Mouse (Mus musculus) neutrophil, adult 5-6 weeks (primary cell): Measurements from ENCODE around the gene Col4a2. TPM values are rescaled to one million over a fixed set of nuclear protein-coding genes. Genes with fewer than 3 reads are reported as not detected.
"Not testable (repeated sequence)": the region's sequence is repeated elsewhere in the genome, so short reads cannot be mapped to it uniquely, and the experiment has no call there.

Experiments used
- ATAC-seq: fragments of 151-379, 151-347 bp; 2 replicates; pipeline ENCODE4 v1.8.0; 2017; ENCODE audit warnings: mild to moderate bottlenecking, moderate TSS enrichment; ENCODE audit not compliant: insufficient number of reproducible peaks, poor library complexity, low FRiP score, severe bottlenecking; ENCODE audit errors: extremely low read depth
- total RNA-seq: library from RNA; stranded (forward); fragments of 200-1000 nt; gene quantifications from 2 replicates; pipeline ENCODE4 v1.2.3, GENCODE M21; 2017

Gene Col4a2
- total RNA-seq, 1 experiment from 2014 or later = not detected

DNA sequence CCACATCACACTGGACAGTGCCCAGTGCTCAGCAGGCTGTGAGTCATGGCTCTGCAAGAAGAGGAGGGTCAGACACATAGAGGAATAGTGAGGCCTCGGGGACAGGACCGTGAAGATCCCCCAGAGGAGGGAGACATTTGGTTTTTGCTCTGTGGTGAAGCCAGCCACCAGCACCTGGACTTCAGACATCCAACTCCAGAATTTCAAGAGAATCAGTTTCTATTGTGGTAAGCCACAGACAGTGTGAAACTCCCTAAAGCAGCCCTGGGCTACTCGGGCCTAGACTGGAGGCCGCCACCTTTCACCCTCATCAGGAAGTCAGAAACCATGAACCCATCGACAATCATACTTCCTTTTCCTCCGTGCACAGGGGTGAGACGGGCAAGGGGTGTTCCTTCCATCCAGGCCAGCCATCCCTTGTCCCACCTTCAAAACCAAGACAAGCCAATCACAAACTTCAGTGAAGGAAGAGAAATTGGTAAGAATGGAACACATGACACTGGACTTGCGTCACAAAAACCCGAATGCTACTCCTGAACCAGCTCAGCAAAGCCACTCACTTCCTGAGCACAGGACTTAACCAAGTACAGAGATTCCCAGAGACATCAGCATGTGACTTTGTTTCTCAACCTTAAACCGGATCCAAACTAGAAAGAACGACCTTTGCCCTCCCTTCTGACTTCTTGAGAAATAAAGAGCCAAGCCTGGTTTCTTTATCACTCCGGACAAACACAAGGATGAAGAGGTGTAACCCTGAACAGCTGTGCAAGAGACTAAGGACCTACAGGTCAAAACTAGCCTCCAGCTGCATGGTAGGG is 151.5 kb downstream of the Col4a2 start:
- peak; percentile 79 for ATAC-seq

DNA sequence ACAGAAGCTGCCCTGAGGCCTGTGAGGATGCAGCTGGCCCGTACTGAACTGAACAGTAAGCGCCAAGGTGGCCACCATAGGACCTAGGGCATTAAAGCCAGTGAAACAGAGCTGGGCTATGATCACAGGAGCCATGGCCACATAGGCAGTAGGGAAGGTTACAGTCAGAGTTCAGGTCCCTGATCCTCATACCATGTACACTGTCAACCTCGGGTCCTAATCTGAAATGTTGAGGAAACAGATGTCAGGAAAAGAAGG is 152.0 kb downstream of the Col4a2 start:
- no peak for ATAC-seq

DNA sequence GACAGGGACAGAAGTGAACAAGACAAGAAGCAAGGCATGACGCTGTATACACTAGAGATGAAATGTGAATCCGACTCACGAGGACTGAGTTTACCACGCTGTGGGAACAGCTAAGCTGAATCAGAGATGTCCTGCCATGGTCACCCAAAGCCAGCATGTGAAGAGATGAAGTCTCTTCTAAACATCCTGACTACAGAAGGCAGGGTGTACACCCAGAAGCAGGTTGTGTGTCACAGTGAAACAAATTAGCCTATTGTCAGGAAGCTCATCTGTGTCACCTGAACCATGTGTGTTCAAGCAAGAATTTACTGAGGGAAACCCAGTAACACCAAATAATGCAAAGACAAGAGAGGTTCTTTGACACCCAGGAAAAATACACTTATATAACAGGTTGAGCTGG is 153.0 kb downstream of the Col4a2 start:
- ATAC-seq = no peak

DNA sequence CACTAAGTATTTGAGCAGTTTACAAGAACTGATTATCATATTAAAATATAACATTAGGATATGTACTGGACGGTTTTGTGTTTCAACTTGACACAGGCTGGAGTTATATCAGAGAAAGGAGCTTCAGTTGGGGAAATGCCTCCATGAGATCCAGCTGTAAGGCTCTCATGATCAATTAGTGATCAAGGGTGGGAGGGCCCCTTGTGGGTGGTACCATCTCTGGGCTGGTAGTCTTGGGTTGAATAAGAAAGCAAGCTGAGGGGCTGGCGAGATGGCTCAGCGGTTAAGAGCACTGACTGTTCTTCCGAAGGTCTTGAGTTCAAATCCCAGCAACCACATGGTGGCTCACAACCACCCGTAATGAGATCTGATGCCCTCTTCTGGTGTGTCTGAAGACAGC is 153.9 kb downstream of the Col4a2 start:
- ATAC-seq = not testable (repeated sequence)

DNA sequence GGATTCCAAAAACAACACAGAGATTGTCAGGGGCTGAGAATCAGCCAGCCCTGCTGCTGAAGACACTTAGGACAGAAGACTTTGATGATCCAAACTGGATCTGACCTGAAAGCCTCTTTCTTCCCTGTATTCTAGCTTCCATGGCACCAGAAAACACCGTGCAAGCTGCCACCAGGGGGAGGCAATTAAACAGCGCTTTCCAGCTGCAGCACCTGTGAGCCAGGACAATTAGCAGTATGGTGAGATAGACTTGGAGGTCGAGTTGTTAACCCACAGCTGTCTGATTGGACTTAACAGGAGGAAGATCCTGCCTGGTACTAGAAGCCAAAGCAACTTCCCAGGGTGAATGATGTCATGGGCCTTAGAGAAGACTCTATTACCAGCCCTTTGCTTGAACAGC is 156.5 kb downstream of the Col4a2 start:
- ATAC-seq = no peak

DNA sequence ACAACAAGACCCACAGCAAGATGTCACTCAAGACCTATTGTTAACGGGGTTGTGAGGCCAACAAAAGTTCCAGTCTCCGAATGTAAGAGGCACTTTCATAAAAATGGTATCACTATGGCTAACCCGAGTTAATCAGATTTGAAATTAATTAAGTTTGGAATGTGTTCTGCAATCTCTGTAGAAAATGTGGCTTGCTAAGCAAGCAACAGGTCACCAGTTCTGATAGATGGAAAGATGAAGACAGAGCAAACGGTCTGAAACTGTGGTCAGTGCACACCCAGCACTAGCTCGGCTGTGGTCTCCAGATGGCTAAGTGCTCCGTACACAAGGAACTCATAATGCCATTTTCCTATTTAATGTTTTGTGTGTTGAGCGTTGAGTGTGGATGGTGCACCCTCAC is 158.1 kb downstream of the Col4a2 start:
- ATAC-seq = no peak

DNA sequence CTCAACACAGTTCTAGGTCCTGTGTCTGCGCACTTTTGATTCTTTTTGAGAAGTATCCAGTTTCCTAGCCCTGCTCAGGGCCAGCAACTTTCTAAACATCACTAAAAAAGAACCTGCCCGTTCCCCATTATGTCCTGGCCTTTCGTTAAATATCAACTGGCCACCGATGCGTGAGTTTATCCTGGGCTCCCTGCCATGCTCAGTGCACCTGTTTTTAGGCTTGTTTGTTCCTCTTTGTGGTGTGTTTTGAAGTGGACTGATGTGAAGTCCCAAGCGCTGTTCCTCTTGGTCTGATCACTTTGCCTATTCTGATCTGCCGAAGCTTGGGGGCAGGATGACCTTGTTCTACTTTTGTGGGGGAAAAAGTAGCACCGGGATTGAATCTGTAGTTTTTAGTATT is 158.7 kb downstream of the Col4a2 start:
- ATAC-seq = no peak

DNA sequence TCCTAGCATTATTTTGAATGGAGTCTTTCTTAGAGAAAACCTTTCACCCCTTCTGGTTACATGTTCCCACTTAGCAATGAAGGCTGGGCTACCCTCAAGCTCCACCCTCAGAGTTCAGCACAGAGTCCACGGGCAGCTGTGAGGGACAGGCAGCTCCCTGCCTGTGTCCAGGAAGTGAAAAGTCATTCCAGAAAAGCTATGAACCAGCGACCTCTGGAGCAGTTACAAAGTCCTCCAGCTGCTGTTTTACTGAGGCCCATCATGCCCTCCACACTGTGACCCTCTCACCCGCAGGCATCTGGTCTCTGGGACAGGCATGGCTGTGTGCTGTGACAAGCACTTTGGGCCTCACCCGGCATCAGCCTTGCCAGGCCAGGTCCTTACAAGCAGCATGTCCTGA is 160.5 kb downstream of the Col4a2 start:
- no peak for ATAC-seq

DNA sequence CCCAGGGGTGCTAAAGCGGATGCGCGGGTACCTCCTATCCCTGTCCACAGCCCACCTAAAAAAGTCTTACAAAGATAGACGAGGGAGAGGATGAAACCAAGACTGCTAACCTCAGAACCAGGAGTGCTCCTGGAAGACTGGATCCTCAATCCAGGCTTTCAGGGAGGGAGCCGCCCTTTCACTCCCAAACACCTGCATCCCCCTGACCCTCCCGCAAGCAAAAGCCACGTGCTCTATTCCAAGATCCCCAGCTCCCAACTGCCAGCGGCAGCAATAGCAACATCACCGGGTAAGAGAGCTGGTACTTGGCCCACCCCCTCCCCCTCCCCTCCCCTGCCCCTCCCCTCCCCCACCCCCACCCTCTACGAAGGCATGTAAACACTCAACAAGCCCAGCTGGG is 162.8 kb downstream of the Col4a2 start:
- no peak for ATAC-seq

DNA sequence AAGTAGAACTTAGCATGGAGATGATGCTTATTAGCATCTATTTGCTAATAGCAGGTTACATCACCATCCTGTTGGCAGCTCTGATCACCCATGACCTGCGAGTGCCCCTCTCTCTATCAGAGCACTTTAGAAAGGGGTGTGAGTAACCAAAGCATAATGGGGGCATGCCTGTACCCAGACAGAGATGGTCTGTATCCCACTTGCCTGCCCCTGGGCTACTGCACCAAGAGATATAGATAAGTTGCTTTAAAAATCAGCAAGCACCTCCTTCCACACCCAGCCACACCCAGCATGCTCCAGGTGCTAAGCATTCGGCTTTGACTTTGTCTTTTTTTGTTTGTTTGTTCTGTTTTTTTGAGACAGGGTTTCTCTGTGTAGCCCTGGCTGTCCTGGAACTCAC is 163.3 kb downstream of the Col4a2 start:
- ATAC-seq = no peak

DNA sequence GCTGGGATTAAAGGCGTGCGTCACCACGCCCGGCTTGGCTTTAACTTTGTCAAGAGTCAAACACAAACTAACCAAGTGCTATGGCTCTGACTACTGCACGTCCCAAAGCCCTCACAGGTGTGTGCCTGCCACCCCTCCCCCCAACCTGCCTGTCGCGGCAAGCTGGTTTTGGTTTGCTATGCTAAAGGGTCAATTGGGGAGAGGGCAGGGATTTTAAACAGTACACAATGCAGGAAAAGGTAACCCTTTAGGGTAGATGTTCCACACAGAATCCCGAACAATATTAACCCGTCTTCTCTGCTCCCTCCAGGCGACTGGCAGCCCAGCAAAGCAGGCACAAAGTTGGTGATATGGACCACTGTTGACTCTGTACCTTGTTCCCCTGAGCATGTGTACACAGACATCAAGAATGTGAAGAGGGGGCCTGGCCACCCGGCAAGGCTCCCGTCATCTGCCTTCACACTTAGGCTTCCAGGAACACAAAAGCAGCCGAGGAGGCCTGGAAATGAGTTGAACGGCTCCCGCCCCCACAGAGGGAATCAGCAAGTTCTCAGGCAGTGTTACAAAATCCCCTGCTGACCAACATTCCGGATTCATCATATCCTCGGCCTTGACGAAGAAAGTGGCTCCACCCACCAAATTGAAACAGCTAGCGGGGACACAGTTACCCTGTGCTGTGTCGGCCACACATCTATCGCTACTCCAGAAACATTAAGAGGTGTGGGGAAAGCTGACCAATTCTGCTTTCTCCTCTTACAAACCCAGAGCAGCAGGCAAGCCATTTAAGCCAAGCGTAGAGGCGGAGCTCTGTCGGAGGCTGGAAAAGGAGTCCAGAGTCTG is 164.0 kb downstream of the Col4a2 start:
- ATAC-seq = peak; percentile 37

DNA sequence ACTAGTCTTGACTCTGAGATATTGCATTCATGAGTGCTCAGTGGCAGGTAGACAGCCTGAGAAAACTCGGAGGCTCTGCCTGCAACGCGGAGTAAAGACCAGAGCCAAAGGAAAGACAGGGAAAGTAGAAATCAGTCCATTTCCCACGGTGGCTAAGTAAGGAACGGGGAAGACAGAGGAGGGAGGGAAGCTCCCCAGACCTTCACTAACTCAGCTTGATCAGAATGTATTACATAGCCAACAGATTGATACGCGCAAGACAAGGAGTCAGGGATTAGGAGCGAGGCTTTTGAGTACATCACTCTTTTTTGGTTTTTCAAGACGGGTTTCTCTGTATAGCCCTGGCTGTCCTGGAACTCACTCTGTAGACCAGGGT is 164.6 kb downstream of the Col4a2 start:
- no peak for ATAC-seq

DNA sequence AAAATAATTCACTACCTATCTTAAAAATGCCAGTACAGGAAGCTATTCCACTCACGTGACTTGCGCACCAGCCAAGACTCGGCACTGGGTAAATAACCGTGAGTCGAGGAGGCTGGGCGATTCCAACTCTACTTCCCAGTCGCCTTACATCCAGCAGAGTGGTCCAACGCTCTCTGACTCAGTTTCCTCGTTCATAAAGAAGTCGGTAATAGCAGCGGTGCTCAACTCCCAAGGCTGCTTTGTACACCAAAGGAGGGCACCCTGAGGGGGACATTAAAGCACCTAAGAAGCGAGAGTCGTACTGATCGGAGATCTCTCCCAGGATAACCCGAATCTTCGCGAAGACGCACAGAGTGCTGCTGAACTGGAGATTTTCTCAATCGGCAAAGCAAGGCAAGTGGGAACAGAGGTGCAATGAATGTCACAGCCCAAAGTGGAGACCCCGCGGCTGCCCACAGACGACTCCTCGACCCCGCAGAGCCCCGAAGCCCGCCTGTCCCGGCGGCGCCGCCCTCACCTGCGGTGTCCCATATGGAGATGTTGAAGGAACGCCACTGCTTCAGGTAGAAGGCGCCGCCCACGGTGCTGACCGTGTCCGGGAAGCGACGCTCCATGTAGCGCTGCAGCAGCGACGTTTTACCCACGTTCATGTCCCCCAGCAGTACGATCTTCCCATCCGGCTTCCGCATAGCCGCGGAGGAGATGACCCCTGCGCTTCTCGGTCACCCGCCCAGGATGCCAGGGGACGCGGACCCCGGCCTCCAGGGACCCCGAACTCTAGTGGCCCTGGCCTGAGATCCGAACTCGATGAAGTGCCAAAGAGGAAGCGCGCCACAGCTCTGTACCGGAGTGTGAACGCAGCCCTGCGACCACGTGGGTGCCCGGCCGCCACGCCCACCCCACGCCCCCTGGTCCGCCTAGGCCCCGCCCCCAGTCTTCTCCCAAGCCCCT is 165.5 kb downstream of the Col4a2 start, which contains the start of gene Rab20:
Gene Rab20 (minus strand): TSS at position 900 of the 951 bp plus-strand sequence.
- ATAC-seq = peak; percentile 34; the same call in 1 of the 2 replicates

DNA sequence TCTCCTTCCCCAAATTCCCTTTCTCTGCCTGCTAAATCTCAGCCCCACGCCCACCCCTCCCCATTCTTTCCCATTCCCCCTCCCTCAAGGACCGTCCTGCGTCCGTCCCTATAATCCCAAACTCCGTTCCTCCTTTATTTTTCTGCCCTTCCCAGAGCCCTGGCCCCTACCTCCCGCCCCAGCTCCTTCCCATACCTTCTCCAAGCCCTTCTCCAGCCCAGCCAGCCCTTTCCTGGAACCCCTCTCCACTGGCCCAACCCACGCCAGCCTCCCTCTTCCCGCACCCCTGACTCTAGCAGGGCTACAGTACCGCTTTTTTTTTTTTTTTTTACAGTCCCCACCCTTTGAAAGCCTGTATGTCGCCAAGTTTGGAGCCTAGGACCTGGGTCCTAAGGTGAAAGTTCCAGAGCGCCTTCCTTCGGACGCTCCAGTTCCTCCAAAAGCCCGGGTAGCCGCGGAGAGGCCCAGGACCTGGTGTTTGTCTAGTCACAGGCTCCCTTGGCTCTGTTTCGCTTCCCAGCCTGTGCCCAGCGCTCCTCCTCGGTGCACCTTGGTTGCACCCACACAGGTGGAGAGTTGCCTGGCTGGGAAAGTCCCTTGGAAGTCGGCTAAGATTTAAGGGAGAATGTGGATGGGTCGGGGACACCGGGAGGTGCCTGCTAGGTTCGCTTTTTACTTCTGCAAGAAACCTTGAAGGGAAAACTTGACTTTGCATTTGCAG is 166.4 kb downstream of the Col4a2 start:
- no peak for ATAC-seq

DNA sequence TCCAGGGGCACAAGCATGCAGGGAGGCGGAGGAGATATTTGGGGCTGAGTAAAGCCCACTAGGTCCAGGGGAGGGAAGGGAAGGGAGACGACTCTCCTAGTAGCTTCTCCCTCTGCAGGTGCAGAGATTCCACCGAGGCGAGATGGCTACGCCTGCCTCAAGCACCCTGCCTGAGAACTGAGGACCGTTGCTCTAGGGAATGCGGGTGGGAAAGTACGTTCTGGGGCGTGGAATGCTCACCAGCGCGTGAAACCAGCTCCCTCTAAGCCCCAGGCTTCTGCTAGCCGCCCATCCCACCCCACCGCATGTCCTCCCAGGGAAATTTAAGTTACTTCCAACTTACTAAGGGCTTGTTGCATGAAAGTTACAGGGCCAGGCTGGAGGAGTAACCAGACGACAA is 167.0 kb downstream of the Col4a2 start:
- no peak for ATAC-seq

DNA sequence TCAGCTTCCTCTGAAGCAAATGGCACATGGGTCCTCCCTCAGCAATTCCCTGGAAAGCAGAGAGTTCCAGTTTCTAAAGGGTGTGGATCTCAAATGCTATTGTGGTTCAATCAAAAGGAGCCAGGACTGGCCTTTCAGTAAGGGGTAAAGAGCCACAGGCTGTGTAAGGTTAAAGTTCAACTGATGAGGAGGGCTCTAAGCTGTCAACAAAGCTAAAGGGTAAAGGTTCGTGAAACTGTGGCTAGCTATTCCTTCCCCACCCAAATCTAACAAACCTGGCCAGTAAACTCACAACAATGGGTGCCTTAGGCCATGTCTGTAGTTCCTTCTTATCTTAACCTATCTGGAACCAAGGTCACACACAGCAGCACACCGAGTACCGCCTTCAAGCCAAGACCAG is 169.3 kb downstream of the Col4a2 start:
- no peak for ATAC-seq

DNA sequence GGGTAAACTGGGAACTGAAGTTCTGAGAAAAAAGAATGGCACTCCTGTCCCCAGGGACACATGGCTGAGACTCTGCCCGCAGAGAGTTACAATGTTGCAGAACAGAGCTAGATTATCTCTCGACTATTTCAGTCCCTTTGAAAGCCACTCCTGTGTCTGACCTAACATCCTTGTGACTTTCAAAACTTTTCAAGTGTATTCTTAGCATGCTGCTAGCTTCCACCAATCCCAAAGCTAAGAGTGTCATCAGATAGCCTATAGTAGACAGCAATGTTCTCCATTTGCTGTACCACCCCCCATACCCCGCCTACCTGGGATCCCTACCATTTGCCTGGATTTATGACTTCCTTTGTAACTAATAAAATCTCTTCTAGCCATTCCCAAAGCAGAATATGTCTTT is 169.9 kb downstream of the Col4a2 start:
- no peak for ATAC-seq

DNA sequence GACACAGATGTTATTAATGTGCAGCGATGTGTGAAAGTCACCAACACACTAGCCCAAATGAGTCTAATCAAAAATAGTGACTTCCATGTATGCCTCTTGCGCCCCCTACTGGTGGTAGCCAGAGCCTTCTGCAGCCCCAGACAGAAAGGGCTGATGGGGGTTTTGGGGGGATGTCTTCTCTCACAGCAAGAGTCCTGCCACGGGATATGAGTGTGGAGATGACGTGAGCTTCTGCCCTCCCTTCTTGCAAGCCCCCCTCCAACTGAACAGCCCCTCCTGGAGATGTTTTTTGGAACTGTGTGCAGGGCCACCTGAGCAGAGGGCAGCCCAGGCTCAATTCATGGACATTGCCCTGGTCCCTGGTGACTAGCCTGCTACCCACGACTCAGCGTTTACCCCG is 173.5 kb downstream of the Col4a2 start:
- ATAC-seq = peak; percentile 60

DNA sequence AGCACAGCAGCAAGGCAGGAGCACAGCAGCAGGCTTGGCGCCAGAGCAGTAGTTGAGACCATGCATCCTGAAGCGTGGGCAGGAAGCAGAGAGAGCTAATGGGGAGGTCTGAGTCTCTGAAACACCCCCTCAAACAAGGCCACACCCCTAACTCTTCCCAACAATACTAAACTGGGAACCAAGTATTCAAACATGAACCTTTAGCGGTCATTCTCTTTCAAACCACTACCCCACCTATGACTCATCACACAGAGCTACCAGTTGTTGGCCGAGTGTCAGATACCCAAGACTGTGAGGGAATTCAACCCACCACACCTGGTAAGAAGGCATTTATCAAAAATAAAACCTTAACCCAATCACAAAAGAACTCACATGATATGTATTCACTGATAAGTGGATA is 174.6 kb downstream of the Col4a2 start:
- ATAC-seq = no peak
